Mouse (Mus musculus): Measurements from ENCODE around the gene Mpp2. TPM values are rescaled to one million over a fixed set of nuclear protein-coding genes. Genes with fewer than 3 reads are reported as not detected.

Mpp2 gene
- polyA plus RNA-seq, 1 experiment from 2014 or later = 15.3 TPM

DNA sequence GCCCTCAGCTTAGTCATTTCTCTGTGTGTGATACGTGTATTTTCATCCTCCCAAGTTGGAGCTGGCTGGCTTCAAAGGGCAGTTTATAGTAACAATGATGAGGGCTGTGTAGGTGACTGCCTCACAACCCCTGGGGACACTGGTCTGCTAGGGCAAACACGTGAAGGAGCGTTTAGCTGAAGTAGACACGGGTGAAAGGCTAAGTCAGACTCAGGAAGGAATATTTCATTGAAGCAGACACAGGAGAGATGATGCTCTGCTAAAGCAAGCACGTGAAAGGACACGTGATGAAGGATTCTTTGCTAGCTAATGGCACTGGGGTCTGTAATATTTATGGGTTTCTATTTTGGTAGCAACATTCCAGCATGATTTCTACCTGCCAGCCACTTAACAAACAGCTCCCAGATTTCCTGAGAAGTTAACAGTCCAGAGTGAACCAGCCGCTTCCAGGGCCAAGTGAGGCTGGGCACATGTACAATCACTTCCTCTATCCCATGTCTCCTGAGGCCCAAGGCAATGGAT is 43.6 kb downstream of the Mpp2 start:
- Histone ChIP-seq H3K4me1 (ENCODE audit: control insufficient read depth, insufficient read depth, low read length) (no peaks in the 10 kb centered on the region), H3K9me3 (replicated peaks; ENCODE audit: control insufficient read depth, low read length) (peaks cover 12% of the 10 kb centered on the region), H3K27me3 (replicated peaks; ENCODE audit: control insufficient read depth, insufficient read depth, low read length) (no peaks in the 10 kb centered on the region), H3K36me3 (ENCODE audit: control insufficient read depth, insufficient read depth, low read length) (no peaks in the 10 kb centered on the region), H3K27ac (ENCODE audit: low read depth, low read length) (no peak overlapping the region), H3K9ac (ENCODE audit: low read length) (no peak overlapping the region), H3K4me2 (ENCODE audit: low read length) (no peak overlapping the region), H3K4me3 (ENCODE audit: low read depth, low read length) (no peak overlapping the region)
- 90% methylated on average over 7 of the region's 7 CpGs for WGBS
- DNase-seq (ENCODE audit: low spot score) (no peak), ATAC-seq (no peak)

- H3K27me3 ChIP-seq (replicated peaks; ENCODE audit: control insufficient read depth, insufficient read depth, low read length) = no peaks in the 10 kb centered on the region
- DNase-seq (ENCODE audit: low spot score) = no peak
- no peak overlapping the region for H3K4me3 ChIP-seq (ENCODE audit: low read depth, low read length)
Measured at GRCm38 (mm10) chr11:102043381-102043780, 44.9 kb downstream of the Mpp2 start.

GRCm38 (mm10) chr11:102042971-102043370 is 45.3 kb downstream of the Mpp2 start:
- no peak for ATAC-seq
- Histone ChIP-seq H3K27me3 (replicated peaks; ENCODE audit: control insufficient read depth, insufficient read depth, low read length) (no peaks in the 10 kb centered on the region), H3K9ac (ENCODE audit: low read length) (no peak overlapping the region), H3K4me3 (ENCODE audit: low read depth, low read length) (no peak overlapping the region), H3K4me2 (ENCODE audit: low read length) (no peak overlapping the region), H3K9me3 (replicated peaks; ENCODE audit: control insufficient read depth, low read length) (peaks cover 12% of the 10 kb centered on the region), H3K36me3 (ENCODE audit: control insufficient read depth, insufficient read depth, low read length) (no peaks in the 10 kb centered on the region), H3K27ac (ENCODE audit: low read depth, low read length) (no peak overlapping the region), H3K4me1 (ENCODE audit: control insufficient read depth, insufficient read depth, low read length) (no peaks in the 10 kb centered on the region)
- no peak for DNase-seq (ENCODE audit: low spot score)
- WGBS = 96% methylated on average over 13 of the region's 14 CpGs

More at GRCm38 (mm10) chr11:102043381-102043780, 44.9 kb downstream of the Mpp2 start:
- no peak for ATAC-seq
- Histone ChIP-seq H3K4me1 (ENCODE audit: control insufficient read depth, insufficient read depth, low read length) (no peaks in the 10 kb centered on the region), H3K9me3 (replicated peaks; ENCODE audit: control insufficient read depth, low read length) (peaks cover 12% of the 10 kb centered on the region), H3K27ac (ENCODE audit: low read depth, low read length) (no peak overlapping the region), H3K4me2 (ENCODE audit: low read length) (no peak overlapping the region), H3K36me3 (ENCODE audit: control insufficient read depth, insufficient read depth, low read length) (no peaks in the 10 kb centered on the region), H3K9ac (ENCODE audit: low read length) (no peak overlapping the region)
- WGBS = 84% methylated on average over 6 of the region's 6 CpGs

DNA sequence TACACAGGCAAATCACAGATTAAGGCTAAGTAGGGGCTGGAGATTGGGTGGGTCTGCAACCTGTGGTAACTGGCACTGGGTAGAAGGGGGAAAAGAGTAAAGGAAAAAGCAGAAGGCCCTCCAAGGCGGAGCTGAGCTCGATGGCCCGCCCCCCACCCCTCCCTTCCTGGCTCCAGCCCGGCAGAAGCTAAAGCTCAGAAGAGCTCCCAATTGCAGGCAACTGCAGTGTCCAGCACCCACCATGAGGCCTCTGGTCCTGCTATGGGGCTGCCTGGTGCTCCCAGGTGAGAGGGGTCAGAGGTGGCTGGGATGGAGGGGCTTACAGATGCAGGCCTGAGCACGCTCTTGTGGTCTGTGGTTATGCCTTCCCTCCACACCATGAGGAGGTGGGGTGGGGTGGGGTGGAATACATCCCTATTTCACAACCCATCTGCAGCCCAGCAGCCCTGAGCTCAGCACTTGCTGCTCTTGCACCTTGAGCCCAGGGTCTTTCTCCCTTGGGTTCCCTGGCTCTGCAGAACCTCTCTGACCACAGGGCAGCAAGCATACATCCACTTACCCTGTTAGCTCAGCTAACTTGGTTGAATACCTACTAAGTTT is 46.9 kb downstream of the Mpp2 start, which contains the start of gene Cd300lg:
TSS of gene Cd300lg (plus strand) at position 160 of the 600 bp plus-strand sequence.
- DNase-seq (ENCODE audit: low spot score) = no peak
- H3K36me3 ChIP-seq (ENCODE audit: control insufficient read depth, insufficient read depth, low read length) = no peaks in the 10 kb centered on the region
- H3K27ac ChIP-seq (ENCODE audit: low read depth, low read length) = no peak within 1 kb of the TSS
- H3K27me3 ChIP-seq (replicated peaks; ENCODE audit: control insufficient read depth, insufficient read depth, low read length) = no peaks in the 10 kb centered on the region
- 75% methylated on average over 5 of the region's 5 CpGs for WGBS
- peaks cover 12% of the 10 kb centered on the region for H3K9me3 ChIP-seq (replicated peaks; ENCODE audit: control insufficient read depth, low read length)
- H3K4me2 ChIP-seq (ENCODE audit: low read length) = no peak within 1 kb of the TSS
- no peak within 1 kb of the TSS for H3K9ac ChIP-seq (ENCODE audit: low read length)
- H3K4me1 ChIP-seq (ENCODE audit: control insufficient read depth, insufficient read depth, low read length) = no peaks in the 10 kb centered on the region
- no peak within 1 kb of the TSS for H3K4me3 ChIP-seq (ENCODE audit: low read depth, low read length)
- ATAC-seq = no peak

DNA sequence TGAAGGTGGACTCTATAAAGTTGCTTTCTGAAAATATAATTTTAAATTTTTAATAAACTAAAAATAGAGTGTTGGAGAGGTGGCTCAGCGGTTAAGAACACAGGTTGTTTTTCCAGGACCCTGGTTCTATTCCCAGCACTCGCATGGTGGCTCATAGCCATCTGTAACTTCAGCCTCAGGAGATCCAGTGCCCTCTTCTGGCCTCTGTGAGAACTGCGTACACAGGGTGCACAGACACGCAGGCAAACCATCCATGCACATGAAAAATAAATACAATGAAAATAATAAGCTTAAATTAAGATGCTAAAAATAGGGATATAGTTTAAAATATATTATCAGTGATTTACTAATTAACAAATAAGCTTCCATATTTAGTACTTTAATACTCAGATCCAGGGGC is 47.7 kb downstream of the Mpp2 start:
- H3K9me3 ChIP-seq (replicated peaks; ENCODE audit: control insufficient read depth, low read length) = peaks cover 9% of the 10 kb centered on the region
- no peak for DNase-seq (ENCODE audit: low spot score)
- no peak overlapping the region for H3K27ac ChIP-seq (ENCODE audit: low read depth, low read length)
- H3K4me3 ChIP-seq (ENCODE audit: low read depth, low read length) = no peak overlapping the region
- no peak for ATAC-seq
- no peak overlapping the region for H3K4me2 ChIP-seq (ENCODE audit: low read length)
- WGBS = 72% methylated on average over 4 of the region's 4 CpGs
- H3K4me1 ChIP-seq (ENCODE audit: control insufficient read depth, insufficient read depth, low read length) = no peaks in the 10 kb centered on the region
- H3K36me3 ChIP-seq (ENCODE audit: control insufficient read depth, insufficient read depth, low read length) = no peaks in the 10 kb centered on the region
- no peak overlapping the region for H3K9ac ChIP-seq (ENCODE audit: low read length)
- H3K27me3 ChIP-seq (replicated peaks; ENCODE audit: control insufficient read depth, insufficient read depth, low read length) = no peaks in the 10 kb centered on the region

DNA sequence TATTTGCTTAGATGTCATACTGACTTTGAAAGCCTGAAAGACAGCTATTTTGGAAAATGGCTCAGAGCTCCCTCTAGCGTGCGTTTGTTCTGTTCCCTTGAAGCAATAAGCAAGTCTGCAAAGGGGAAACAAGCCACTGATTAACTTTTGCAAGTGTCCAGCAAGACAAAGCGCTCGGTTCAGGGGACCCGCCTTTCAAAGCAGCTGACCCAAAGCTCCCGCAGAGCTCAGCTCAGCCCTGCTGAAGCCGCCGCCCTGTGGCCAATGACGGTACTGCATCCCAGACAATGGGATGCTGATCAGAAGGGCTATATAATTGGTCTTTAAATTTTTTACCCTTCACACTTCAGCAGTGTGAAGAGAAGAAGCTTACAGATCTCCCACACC is 48.2 kb downstream of the Mpp2 start:
- Histone ChIP-seq H3K9ac (ENCODE audit: low read length) (no peak overlapping the region), H3K4me1 (ENCODE audit: control insufficient read depth, insufficient read depth, low read length) (no peaks in the 10 kb centered on the region), H3K36me3 (ENCODE audit: control insufficient read depth, insufficient read depth, low read length) (no peaks in the 10 kb centered on the region), H3K27ac (ENCODE audit: low read depth, low read length) (no peak overlapping the region), H3K9me3 (replicated peaks; ENCODE audit: control insufficient read depth, low read length) (peaks cover 3% of the 10 kb centered on the region), H3K27me3 (replicated peaks; ENCODE audit: control insufficient read depth, insufficient read depth, low read length) (no peaks in the 10 kb centered on the region), H3K4me3 (ENCODE audit: low read depth, low read length) (no peak overlapping the region), H3K4me2 (ENCODE audit: low read length) (no peak overlapping the region)
- ATAC-seq (peak; percentile 57; the same call in 1 of the 2 replicates), DNase-seq (ENCODE audit: low spot score) (peak; percentile 86)
- 0% methylated on average over 9 of the region's 9 CpGs for WGBS

- Histone ChIP-seq H3K36me3 (ENCODE audit: control insufficient read depth, insufficient read depth, low read length) (no peaks in the 10 kb centered on the region), H3K9ac (ENCODE audit: low read length) (no peak overlapping the region), H3K27ac (ENCODE audit: low read depth, low read length) (no peak overlapping the region), H3K27me3 (replicated peaks; ENCODE audit: control insufficient read depth, insufficient read depth, low read length) (no peaks in the 10 kb centered on the region), H3K4me1 (ENCODE audit: control insufficient read depth, insufficient read depth, low read length) (no peaks in the 10 kb centered on the region), H3K4me3 (ENCODE audit: low read depth, low read length) (no peak overlapping the region), H3K9me3 (replicated peaks; ENCODE audit: control insufficient read depth, low read length) (no peaks in the 10 kb centered on the region; the same call in 1 of the 2 replicates), H3K4me2 (ENCODE audit: low read length) (no peak overlapping the region)
- ATAC-seq (no peak), DNase-seq (ENCODE audit: low spot score) (no peak)
- WGBS = 68% methylated on average over 13 of the region's 13 CpGs
Measured at GRCm38 (mm10) chr11:102039487-102040137, 48.7 kb downstream of the Mpp2 start.

DNA sequence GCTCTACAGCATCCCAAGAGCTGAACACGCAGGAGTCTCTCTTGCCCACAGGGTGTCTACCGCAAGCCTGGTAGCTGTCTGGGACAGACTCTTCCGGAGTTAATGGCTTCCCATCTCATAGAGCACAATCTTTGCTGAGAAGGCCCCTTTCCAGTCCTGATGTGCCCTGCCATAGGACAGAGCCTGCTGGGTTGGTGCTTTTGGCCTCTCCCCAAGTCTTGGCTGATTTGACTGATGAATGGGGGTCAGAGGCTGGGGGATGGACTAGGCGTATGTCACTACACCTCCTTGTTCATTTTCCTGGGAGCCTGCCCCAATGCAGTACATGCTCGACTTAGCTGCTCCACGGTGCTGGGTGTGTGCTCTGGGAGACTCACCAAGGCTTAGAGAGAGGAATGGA is 50.5 kb downstream of the Mpp2 start:
- no peaks in the 10 kb centered on the region for H3K27me3 ChIP-seq (replicated peaks; ENCODE audit: control insufficient read depth, insufficient read depth, low read length)
- H3K9me3 ChIP-seq (replicated peaks; ENCODE audit: control insufficient read depth, low read length) = no peaks in the 10 kb centered on the region; the same call in 1 of the 2 replicates
- H3K4me3 ChIP-seq (ENCODE audit: low read depth, low read length) = no peak overlapping the region
- DNase-seq (ENCODE audit: low spot score) (no peak), ATAC-seq (no peak)
- H3K36me3 ChIP-seq (ENCODE audit: control insufficient read depth, insufficient read depth, low read length) = no peaks in the 10 kb centered on the region
- WGBS = 82% methylated on average over 6 of the region's 6 CpGs
- H3K9ac ChIP-seq (ENCODE audit: low read length) = no peak overlapping the region
- H3K4me1 ChIP-seq (ENCODE audit: control insufficient read depth, insufficient read depth, low read length) = no peaks in the 10 kb centered on the region
- no peak overlapping the region for H3K4me2 ChIP-seq (ENCODE audit: low read length)
- H3K27ac ChIP-seq (ENCODE audit: low read depth, low read length) = no peak overlapping the region

- Histone ChIP-seq H3K4me3 (ENCODE audit: low read depth, low read length) (no peak overlapping the region), H3K36me3 (ENCODE audit: control insufficient read depth, insufficient read depth, low read length) (no peaks in the 10 kb centered on the region), H3K27me3 (replicated peaks; ENCODE audit: control insufficient read depth, insufficient read depth, low read length) (no peaks in the 10 kb centered on the region), H3K4me1 (ENCODE audit: control insufficient read depth, insufficient read depth, low read length) (no peaks in the 10 kb centered on the region), H3K9ac (ENCODE audit: low read length) (no peak overlapping the region), H3K27ac (ENCODE audit: low read depth, low read length) (no peak overlapping the region), H3K4me2 (ENCODE audit: low read length) (no peak overlapping the region), H3K9me3 (replicated peaks; ENCODE audit: control insufficient read depth, low read length) (no peaks in the 10 kb centered on the region; the same call in 1 of the 2 replicates)
- WGBS = 79% methylated on average over 7 of the region's 7 CpGs
- DNase-seq (ENCODE audit: low spot score) (no peak), ATAC-seq (no peak)
Measured at GRCm38 (mm10) chr11:102036336-102036735, 52.0 kb downstream of the Mpp2 start.

All from forebrain, embryonic 14.5 days (tissue).